ENCODE assay signal across 10 mouse cellular contexts in the genomic region with DNA sequence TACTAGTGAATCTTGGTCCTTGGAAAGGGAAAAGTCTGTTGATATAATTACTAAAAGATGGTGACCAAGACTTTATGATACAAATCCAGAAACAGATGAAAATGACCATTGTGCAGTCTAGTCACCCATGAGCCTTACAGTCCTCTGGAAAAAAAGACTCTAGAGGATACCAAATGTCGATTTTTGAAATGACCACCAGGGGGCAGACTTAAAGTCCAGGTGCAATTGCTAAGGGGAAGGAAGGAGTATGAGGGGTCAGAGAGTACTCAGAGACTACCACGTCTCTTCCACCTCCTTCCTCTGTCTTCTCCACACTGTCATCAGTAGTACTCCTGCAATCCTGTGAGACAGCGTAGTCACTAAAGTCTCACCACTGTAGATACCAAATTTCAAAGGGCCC.
DNase-seq lines count a peak whose midpoint lies in the region; ATAC-seq and TF ChIP-seq lines count a peak whose summit lies in the region.
"Had no signal": no experiment of that assay in that cellular context is flagged by ENCODE, and none has a peak within 500 bp of the region (broad histone marks: within the 10 kb centered on the region; RNA-seq: fewer than 3 reads in every experiment).

No protein-coding gene starts in this region.

- H3K27ac ChIP-seq in cerebellum, adult 2 months (ENCODE audit: insufficient read depth, low read length): no peak overlapping the region
- H3K27ac ChIP-seq in layer of hippocampus, adult 2 months: no peak overlapping the region
- no peak overlapping the region for H3K27ac ChIP-seq in forebrain, embryonic 16.5 days (ENCODE audit: low read length)
- H3K27ac ChIP-seq: neural tube, embryonic 12.5 days had no signal

- H3K9me3 ChIP-seq in forebrain, embryonic 16.5 days (ENCODE audit: control insufficient read depth, low read length): no peaks in the 10 kb centered on the region
- H3K9me3 ChIP-seq: neural tube, embryonic 12.5 days had no signal

- no peaks in the 10 kb centered on the region for H3K4me1 ChIP-seq in cerebellum, adult 2 months (ENCODE audit: control insufficient read depth, insufficient read depth, low read length)
- no peaks in the 10 kb centered on the region for H3K4me1 ChIP-seq in forebrain, embryonic 16.5 days (replicated peaks; ENCODE audit: control insufficient read depth, insufficient read depth, low read length)
- H3K4me1 ChIP-seq: neural tube, embryonic 12.5 days had no signal

- TF ChIP-seq POLR2A in cerebellum, adult 2 months (IDR thresholded peaks at IDR 0.05; ENCODE audit: borderline replicate concordance, insufficient read depth, low read length): no peak

- no peaks in the 10 kb centered on the region for H3K27me3 ChIP-seq in cerebellum, adult 2 months (ENCODE audit: control insufficient read depth, insufficient read depth, low read length)
- H3K27me3 ChIP-seq in forebrain, embryonic 16.5 days (replicated peaks; ENCODE audit: control insufficient read depth, insufficient read depth, low read length): no peaks in the 10 kb centered on the region
- H3K27me3 ChIP-seq: neural tube, embryonic 12.5 days had no signal

- no peak for TF ChIP-seq CTCF in cerebellum, adult 2 months (IDR thresholded peaks at IDR 0.05; ENCODE audit: borderline replicate concordance, insufficient read depth, low read depth, low read length)
- TF ChIP-seq CTCF in layer of hippocampus, adult 2 months (conservative IDR thresholded peaks at IDR 0.05): peak; percentile 73

- H3K36me3 ChIP-seq in forebrain, embryonic 16.5 days (ENCODE audit: control insufficient read depth, insufficient read depth): no peaks in the 10 kb centered on the region
- H3K36me3 ChIP-seq: neural tube, embryonic 12.5 days had no signal

- no peak for ATAC-seq in forebrain, embryonic 16.5 days

- no peak overlapping the region for H3K4me3 ChIP-seq in cerebellum, adult 2 months (replicated peaks; ENCODE audit: insufficient read depth, low read depth, low read length)
- no peak overlapping the region for H3K4me3 ChIP-seq in layer of hippocampus, adult 2 months
- H3K4me3 ChIP-seq in forebrain, embryonic 16.5 days (replicated peaks; ENCODE audit: low read length): no peak overlapping the region
- H3K4me3 ChIP-seq: erythroblast, embryonic 14.5 days; neural tube, embryonic 12.5 days had no signal

- DNase-seq in cerebellum, adult 11 months: peak; percentile 1
- DNase-seq in cerebellum, adult 2 months: no peak
- DNase-seq in layer of hippocampus, adult 2 months (ENCODE audit: low spot score in 2 of 2): peak in 1 of 2 experiments; percentile 16
- DNase-seq in layer of hippocampus, adult 9-10 months (ENCODE audit: low spot score): no peak
- DNase-seq in R1 (ENCODE audit: low read depth, low spot score): peak; percentile 62
- peak; percentile 25 for DNase-seq in lung, postnatal 25 days (ENCODE audit: low spot score)
- no peak for DNase-seq in ovary, adult 18-20 months (ENCODE audit: low spot score)

- H3K4me2 ChIP-seq in forebrain, embryonic 16.5 days (ENCODE audit: low read length): no peak overlapping the region
- H3K4me2 ChIP-seq: neural tube, embryonic 12.5 days had no signal

- no peak overlapping the region for H3K9ac ChIP-seq in forebrain, embryonic 16.5 days (replicated peaks; ENCODE audit: low read depth, low read length)
- H3K9ac ChIP-seq: neural tube, embryonic 12.5 days had no signal

- 49% methylated on average over 3 of the region's 3 CpGs for WGBS in cerebellum, adult 2 months
- WGBS in forebrain, embryonic 16.5 days: 58% methylated on average over 3 of the region's 3 CpGs

Comparison
In these comparisons a context has a peak if more than half of its experiments do, and no peak if none do; other contexts are left out.
1. DNase-seq: peak in cerebellum, adult 11 months (single experiment), R1 (single experiment) and lung, postnatal 25 days (single experiment); none in cerebellum, adult 2 months (0 of 2), layer of hippocampus, adult 9-10 months (single experiment) and ovary, adult 18-20 months (single experiment).